Mouse (Mus musculus) lung, adult 2 months (tissue): ENCODE measurements around the gene Ryr2.

Source experiments
- CTCF ChIP-seq: fragments of 200-500 bp; IDR thresholded peaks from 2 replicates; pipeline ENCODE4 v1.5.1; 2011; ENCODE audit warnings: mild to moderate bottlenecking, low read length, control low read depth; ENCODE audit not compliant: insufficient read depth
- POLR2A ChIP-seq: fragments of 200-500 bp; IDR thresholded peaks from 2 replicates; pipeline ENCODE4 v1.6.1; 2011; ENCODE audit warnings: low read depth, mild to moderate bottlenecking, control low read depth, low read length, borderline replicate concordance; ENCODE audit errors: extremely low read depth

DNA sequence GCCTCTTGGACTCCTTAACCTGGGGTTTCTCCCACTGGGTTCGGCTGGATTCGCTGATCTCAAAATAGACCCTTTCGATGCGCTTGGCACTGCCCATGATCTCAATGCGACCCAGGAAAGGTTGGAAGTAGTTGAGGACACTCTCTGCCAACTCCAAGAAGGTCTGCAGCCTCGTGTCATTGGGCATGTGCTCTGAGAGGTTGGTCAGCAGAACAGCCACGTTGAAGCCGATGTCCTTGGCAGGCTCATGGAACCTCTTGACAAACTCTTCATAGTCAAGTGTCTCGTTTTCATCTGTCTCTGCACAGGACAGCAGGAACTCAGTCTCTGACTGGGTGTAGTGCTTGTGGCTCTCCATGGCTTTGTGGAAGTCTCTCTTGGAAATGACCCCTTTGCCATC is 511.3 kb downstream of the Ryr2 start:
- TF ChIP-seq CTCF (no peak), POLR2A (no peak)
